Mouse (Mus musculus): ENCODE data around the gene Iqsec2. TPM values are rescaled to one million over a fixed set of nuclear protein-coding genes. Genes with fewer than 3 reads are reported as not detected.

Gene Iqsec2
- 2.4 and 5.8 TPM in 2 replicates for total RNA-seq (2015)
- total RNA-seq (2017): 0.92 and 1.3 TPM in 2 replicates

DNA sequence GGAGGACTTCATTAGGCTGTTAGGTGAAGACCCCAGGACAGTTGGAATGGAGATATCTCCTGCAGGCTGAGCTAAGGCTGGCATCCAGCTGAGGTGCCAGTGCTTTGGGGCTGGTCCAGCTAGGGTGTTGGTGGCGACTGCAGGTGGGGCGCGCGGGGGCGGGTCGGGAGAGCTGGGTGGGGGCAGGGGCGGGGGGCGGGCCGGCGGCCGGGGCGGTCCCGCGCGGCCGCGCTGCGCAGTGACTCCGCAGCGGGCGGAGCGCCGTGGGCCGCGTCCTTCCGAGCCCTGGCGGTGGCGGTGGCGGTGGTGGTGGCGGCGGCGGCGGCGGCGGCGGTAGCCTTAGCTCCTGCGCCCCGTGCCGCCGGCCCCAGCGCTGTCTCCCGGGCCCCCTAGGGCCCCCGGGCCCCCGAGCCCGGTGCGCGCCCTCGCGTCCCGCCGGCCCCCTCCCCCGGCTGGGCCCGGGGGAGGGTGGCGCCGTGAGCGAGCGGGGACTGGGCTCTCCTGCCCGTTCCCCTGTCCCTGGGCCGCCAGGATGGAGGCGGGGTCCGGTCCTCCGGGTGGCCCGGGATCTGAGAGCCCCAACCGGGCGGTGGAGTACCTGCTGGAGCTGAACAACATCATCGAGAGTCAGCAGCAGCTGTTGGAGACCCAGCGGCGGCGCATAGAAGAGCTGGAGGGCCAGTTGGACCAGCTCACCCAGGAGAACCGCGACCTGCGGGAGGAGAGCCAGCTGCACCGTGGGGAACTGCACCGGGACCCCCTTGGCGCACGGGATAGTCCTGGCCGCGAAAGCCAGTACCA lies at the start of gene Iqsec2:
TSS of gene Iqsec2 (plus strand) at position 328 of the 801 bp plus-strand sequence.
- peak; percentile 35; the same call in 1 of the 2 replicates for ATAC-seq (replicated peaks; ENCODE audit: poor library complexity)

DNA sequence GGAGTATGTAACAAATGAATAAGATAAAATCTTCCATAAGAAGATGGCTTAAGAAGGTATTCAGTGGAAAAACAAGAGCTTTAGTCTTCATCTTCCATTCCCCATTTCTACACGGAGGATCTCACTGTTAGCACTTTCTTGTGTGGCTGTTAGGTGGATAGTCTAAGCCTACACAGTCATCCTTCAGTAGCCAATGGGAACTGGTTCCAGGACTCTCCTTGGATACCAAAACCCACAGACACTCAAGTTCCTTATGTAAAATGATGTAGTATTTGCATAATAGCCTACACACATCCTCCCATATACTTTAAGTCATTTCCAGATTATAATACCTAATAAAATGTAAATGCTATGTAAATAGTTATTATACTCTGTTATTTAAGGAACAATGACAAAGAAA lies 46.5 kb upstream of the Iqsec2 start:
- ATAC-seq (replicated peaks; ENCODE audit: poor library complexity): no peak

DNA sequence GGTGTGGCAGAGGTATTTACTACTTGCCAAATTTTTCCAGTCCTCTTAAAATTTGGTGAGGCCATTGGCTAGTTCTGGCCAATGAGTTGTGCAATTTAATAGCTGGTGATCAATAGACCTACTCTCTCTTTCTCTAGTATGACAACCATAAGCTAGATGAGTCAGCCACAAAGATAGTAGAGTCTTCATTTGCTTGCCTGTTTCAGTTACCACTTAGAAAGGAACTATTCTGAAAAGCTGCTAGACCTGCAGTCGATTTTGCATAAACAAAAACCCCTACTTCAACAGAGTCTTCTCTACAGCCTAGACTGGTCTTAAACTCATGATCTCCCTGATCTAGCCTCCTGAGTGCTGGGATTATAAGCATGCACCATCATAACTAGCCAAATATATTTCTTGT lies 22.4 kb upstream of the Iqsec2 start:
- no peak for ATAC-seq (replicated peaks; ENCODE audit: poor library complexity)

DNA sequence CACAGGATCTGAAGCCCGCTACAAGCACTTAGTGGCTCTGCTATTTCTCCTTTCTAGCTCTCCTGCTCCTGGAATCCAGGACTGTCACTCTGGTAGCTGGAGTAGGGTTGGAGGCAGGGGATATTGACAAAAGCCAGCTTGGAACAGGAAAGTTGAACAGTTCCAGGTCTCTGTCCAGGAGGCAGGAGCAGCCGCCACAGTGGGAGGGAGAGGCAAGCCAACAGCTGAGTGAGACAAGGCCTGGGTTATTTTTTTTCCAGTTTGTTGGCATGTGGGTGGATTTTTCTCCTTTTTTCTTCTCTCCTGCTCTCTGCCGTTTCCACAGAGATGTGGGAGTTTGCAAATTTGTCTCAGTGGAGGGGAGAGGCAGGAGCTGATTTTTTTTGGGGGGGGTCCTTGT lies 13.3 kb upstream of the Iqsec2 start:
- no peak for ATAC-seq (replicated peaks; ENCODE audit: poor library complexity)

DNA sequence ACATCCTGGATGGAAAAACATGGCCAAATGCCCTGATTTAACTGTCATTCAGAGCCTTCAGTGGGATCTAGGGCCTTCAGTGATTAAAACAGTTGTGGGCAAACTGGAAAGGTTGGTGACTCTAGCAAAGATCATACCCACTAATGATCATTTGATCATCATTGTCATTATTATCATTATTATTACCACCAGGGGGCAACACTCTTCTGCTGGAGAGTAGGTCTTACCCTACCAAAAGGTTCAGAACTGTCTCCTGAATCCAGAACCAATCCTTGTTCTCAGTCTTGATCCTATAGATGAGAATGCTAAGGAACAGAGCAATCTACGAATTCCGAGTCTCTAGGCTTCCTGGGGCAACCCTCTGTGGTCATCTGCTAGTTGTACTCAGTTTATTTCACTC lies 12.0 kb upstream of the Iqsec2 start:
- ATAC-seq (replicated peaks; ENCODE audit: poor library complexity): no peak

DNA sequence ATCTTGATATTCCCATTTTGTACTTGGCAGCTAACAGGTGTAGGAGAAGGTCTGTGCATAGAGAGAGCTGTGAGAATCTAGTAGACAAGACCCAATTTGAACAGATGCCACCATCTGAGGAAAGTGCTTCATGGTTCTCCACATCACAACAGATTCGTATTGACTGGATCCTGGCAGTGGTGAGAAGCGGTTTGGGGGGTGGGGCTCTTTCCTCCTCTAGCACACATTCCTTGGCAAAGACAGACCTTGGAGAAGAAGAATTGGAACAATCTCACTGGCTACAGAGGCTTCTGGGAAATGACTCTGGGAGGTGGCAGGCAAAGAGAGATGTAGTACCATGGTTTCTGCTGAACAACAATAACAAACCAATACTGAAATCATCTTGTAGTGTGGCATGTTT lies 8.9 kb upstream of the Iqsec2 start:
- ATAC-seq (replicated peaks; ENCODE audit: poor library complexity): no peak

DNA sequence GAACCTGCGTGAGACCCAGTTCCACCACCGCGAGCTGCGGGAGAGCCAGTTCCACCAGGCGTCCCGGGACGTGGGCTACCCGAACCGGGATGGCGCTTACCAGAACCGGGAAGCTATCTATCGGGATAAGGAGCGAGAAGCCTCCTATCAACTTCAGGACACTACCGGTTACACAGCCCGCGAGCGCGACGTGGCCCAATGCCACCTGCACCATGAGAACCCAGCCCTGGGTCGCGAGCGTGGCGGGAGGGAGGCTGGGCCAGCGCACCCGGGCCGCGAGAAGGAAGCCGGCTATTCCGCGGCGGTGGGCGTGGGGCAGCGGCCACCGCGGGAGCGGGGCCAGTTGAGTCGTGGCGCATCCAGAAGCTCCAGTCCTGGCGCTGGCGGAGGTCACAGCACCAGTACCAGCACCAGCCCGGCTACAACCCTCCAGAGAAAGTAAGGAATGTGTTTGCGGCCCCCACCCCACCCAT lies 710 bp downstream of the Iqsec2 start:
- no peak for ATAC-seq (replicated peaks; ENCODE audit: poor library complexity)

DNA sequence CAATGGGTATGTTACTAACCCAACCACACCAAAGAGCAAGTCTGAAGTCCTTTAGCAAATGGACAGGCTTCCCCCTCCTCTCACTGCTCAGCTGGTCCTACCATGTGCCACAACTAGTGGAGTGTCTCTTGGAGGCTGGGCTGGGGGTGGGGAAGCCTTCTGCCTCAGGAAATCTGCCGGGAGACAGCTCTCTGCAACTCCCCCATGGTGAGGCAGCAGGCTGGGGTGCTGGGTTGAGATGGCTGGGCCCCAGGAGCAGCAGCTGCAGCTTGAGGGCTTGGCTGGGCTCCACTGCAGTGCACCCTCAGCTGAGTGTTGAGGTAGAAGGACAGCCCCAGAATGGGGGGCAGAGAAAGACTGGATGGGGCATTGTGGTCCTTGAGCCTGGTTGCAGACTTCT lies 2.1 kb downstream of the Iqsec2 start:
- no peak for ATAC-seq (replicated peaks; ENCODE audit: poor library complexity)

DNA sequence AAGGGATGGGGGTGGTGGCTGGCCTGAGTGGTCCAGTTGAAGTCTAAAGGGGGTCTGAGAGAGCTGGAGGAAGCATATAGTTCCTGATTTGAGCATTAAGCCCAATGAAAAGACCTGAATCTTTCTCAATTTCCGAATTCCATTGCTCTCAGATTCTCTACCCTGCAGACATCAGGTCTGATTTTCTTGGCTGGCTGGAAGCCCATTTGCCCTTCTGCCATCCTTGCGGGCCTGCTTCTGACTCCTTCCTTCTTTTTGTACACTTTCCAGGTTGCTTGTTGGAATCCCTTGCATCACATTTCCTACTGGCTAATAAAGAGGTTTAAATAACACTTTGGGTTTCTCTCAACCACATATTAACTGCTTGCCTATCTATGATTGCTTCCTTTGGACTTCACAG lies 2.6 kb downstream of the Iqsec2 start:
- no peak for ATAC-seq (replicated peaks; ENCODE audit: poor library complexity)

DNA sequence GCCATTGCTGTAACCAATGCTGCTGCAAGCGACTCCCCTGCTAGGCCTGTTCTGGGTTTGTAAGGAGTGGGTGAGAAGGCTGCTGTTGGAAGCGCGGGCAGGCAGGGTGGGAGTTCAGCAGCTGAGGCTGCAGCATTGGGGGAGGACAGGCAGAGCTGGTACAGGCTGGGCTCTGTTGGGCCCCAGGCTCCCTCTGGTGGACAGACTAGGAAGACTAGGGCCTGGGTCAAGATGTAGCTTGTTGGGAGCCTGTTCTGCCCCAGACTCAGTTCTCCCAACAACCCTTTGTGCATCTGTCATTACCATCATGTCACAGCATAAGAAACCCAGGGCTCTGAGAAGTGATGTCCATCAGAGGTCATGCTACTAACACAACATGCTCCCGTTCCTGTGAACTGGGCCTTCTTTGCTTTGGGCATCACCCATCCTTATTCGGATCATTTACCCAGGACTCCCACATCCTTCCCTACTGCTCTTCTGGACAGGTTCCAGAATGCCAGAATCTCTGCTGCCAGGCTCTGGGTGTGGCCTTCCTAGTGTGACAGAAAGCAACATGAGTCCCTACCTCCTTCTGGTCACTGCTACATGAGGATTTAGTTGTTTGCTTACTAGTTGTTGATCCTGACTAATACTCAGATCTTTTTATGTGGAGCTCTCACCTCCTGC lies 3.5 kb downstream of the Iqsec2 start:
- peak; percentile 82 for ATAC-seq (replicated peaks; ENCODE audit: poor library complexity)

DNA sequence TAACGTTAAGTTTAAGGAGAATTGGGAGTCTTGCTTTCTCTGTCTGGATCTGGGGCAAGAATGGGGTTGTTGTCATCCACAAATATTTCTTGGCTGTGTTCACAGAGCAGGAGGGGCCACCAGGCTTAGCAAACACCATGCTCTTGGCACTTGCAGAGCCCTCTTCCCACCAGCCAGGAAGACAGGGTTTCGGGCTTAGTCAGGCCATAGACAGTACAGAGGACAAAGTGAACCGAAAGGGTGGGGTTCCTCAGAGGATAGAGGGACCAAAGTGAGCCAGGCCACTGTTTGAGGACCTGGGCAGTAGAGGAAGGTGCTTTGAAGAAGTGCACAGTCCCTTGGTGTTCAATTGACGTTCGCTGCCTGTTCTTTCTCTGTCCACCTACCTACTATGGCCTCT lies 4.6 kb downstream of the Iqsec2 start:
- ATAC-seq (replicated peaks; ENCODE audit: poor library complexity): no peak

DNA sequence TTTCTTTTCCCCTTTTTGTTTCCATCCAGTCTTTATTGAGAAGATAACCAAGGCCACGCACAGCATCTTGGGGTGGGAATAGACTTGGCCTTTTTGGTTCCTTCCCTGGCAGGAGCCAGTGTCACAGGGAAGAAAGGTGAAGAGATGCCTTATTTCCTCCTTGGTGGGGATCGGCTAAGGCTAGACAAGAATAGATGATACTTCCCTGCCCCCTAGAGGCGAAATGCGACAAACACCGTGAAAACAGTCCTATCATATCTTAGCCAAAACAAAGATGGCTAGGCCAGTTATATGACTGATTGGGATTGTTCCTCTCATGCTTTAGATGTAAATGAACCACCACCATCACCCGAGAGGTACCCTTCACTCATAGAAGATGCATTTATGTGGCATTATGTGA lies 7.6 kb downstream of the Iqsec2 start:
- ATAC-seq (replicated peaks; ENCODE audit: poor library complexity): peak; percentile 96

DNA sequence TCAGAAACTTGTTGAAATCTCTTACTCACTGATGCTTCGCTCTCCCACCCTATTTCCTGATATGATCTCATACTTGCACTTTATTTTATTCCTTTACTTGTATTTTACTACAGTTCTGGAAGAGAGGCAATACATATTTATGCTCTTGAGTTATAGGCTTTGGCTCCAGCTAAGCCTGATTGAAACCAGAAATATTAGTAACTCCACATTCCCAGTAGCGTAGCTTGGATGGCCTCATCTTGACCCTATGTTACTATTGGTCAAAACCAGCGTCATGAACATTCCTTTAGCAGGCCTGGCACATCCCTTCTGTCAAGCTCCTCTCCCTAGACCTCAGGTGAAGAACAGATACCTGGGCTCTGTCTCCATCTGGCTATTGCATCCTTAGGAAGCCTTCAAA lies 14.2 kb downstream of the Iqsec2 start:
- no peak for ATAC-seq (replicated peaks; ENCODE audit: poor library complexity)

DNA sequence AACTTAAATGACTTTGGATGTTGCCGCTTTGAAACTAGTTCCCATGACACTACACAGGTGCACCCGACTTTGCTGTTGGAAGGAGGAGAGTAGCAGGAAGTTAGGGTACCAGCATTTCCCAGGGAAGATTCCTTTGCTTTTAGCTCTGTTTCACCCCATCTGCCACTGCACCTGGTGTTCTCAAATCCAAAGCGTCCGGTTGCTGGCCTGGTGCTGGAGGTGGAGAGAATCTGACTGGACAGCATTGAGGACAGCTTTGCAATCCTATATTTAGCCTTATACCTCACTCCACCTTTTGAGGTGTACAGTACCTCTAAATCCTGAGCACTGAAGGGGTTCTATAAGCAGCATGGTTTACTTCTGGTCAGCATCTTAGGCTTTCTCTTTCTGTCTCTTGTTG lies 17.3 kb downstream of the Iqsec2 start:
- no peak for ATAC-seq (replicated peaks; ENCODE audit: poor library complexity)

DNA sequence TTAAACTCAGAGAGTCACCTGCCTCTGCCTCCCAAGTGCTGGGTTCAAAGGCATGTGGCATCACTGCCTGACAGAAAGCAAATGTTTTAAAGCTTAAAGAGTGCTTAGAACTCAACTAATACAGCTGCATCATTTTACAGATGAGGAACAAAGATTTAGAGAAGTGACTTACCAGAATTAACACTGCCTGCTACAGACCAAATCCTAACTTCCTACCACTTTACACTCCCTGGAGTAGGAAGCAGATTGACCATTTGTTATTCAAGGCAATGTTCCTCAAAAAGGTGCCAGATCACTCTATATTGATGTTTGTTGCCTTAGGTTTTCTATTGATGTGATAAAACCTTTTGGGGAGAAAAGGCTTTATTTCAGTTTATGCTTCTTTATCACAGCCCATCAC lies 20.0 kb downstream of the Iqsec2 start:
- ATAC-seq (replicated peaks; ENCODE audit: poor library complexity): peak; percentile 39; the same call in 1 of the 2 replicates

DNA sequence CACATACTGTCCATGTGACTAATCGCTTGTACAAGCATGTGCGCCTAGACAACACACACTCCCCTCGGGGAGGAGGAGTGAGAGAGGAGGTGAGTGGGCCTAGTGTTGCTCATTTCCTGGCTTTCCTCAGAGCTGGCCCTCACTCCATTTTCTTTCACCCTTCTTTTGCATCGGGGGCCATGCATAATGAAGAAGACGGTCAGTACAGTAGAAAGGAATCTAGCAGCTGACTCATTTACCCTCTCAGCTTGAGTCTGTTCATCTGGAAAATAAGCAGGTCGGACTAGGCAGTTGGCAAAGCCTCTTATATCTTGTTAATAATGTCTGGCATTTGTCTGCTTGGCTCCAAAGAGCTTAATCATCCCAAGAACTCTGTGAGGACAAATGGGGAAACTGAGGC lies 22.1 kb downstream of the Iqsec2 start:
- ATAC-seq (replicated peaks; ENCODE audit: poor library complexity): no peak

DNA sequence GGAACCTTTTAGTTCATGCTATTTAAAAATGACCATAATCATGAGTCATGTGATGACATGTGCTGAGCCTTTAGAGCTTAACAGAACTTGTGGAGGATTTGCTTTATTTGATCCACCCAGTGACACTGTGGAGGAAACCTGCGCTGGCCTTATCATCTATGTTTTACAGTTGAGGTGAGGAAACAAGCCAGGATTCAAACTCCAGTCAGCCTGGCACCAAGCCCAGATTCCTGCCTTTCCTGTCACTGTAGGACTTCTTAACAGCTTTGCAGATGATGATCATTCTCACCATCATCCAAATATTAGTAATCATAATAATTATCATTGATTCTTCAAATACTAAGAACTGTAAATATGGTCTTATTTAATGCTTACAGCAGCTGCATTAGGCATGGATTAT lies 24.5 kb downstream of the Iqsec2 start:
- no peak for ATAC-seq (replicated peaks; ENCODE audit: poor library complexity)

DNA sequence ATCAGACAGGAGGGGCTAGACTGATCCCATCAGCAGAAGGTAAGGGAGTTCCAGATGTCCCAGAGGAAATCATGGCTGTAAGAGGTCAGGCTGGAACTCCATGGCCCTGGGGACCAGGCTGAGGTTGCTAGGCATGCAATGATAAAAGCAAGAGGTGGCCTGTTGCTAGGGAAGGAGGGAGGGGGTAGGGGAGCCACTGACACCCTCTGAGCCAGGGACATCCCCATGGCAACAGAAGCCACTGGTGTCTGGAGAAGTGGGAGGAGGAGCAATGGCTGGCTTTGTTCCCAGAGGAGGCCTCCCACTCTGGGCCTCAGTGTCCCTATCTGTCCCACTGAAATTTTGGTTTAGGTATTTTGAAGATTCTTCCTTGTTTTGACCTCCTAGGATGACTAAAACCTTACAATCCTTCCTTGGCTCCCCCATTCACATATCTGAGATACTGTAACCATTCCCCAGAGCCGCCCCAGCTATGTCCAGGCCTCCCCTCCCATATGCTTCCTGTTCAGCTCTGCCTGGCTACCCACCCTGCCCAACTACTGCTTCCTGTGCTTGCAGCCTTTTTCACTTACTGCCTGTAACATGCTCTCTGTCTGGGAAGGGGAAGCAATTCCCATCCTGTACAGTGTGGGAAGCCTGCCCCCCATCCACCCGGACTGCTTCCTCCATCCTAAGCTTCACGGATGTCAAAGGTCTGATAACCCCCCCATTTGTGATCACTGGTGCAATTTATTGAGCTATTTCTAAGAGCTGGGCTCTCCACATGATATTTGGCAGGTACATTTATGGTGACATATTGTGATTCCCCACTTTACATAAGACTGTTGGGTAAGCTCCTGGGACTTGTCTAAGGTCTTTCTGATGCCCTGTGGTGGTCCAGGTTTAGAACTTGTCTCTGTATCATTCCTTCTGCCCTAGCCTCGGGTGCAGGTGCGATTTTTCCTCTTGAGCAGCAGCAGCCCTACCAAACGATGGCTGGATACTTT lies 27.3 kb downstream of the Iqsec2 start:
- ATAC-seq (replicated peaks; ENCODE audit: poor library complexity): no peak; the same call in 1 of the 2 replicates

DNA sequence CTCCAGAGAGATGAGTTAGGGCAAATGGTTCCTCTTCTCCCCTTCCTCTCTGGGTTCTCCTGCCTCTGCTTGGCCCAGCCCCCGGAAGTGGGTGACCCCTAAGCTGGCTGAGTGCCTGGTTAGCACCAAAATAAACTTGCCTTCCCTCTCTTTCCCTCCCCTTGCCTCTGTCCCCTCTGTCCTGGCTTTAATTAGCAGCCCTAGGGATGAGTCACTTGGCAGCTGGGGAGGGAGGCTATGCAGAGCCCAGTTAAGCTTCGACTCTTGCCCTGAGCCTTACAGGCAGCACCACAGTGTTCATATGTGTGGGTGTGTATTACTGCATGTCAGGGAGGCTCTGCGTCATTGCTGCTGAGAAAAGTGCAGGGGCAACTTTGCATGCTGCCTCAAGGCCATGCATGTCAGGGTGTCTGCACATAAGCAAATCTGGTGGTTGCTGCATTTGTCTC lies 28.4 kb downstream of the Iqsec2 start:
- peak; percentile 82 for ATAC-seq (replicated peaks; ENCODE audit: poor library complexity)

DNA sequence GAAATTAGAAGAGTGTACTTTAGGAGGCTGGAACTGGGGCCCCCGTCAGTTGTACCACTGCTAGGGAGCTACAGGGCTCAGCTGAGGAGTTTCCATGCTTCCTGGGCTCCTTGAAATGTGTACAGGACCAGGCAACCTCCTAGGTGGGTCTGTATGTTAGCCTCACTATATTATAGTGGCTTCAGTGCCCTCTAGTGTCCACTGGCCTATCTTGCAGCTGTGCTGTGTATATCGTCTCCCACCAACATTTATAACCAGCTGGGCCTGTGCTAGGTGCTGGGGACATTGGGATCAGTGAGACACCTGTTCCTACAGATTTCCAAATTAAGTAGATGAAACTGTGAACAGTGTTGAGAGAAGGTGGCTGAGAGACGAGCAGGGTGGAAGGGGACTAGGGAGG lies 31.2 kb downstream of the Iqsec2 start:
- ATAC-seq (replicated peaks; ENCODE audit: poor library complexity): peak; percentile 69

DNA sequence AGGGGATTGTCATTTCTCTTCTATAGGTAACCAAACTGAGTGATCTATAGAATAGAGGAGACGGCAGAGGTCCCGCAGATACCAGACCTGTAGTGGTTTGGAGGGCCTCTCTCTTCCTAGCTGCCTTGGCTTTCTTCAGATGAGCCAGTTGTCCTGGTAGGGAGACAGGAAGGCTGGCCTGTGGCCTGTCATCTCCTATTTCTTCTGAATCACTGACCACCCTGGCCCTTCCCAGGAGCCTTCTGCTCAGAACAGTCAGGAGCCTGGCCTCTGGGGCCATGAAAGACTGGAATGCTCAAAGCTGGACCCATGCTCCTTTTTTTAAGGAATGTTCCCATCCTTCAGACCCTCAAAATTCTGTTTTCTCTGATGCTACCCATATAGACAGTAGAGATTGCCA lies 33.8 kb downstream of the Iqsec2 start:
- no peak for ATAC-seq (replicated peaks; ENCODE audit: poor library complexity)
